Mouse (Mus musculus) intestine, postnatal 0 days (tissue): ENCODE data around the gene Stom. TPM values are rescaled to one million over a fixed set of nuclear protein-coding genes. Genes with fewer than 3 reads are reported as not detected.

Experiments
- ATAC-seq: fragments of 200-750 bp; cut with Nextera tagmentation; 2 replicates; pipeline ENCODE4 v1.8.0; 2017; ENCODE audit warnings: mild to moderate bottlenecking, moderate TSS enrichment, moderate library complexity
- H3K27ac ChIP-seq: fragments of 300-500 bp; sonication (generic); 2 replicates; pipeline ENCODE4 v1.5.1; 2014; ENCODE audit warnings: mild to moderate bottlenecking, low read depth, low read length, moderate library complexity
- H3K27me3 ChIP-seq: fragments of 300-500 bp; sonication (generic); replicated peaks from 2 replicates; pipeline ENCODE4 v1.6.1; 2014; ENCODE audit warnings: low read length, mixed read lengths; ENCODE audit not compliant: control insufficient read depth, insufficient read depth
- H3K36me3 ChIP-seq: fragments of 300-500 bp; sonication (generic); 2 replicates; pipeline ENCODE4 v1.6.1; 2014; ENCODE audit warnings: mild to moderate bottlenecking, moderate library complexity; ENCODE audit not compliant: control insufficient read depth, insufficient read depth
- H3K4me1 ChIP-seq: fragments of 300-500 bp; sonication (generic); replicated peaks from 2 replicates; pipeline ENCODE4 v1.6.1; 2014; ENCODE audit warnings: antibody characterized with exemption, low read length, mixed read lengths; ENCODE audit not compliant: control insufficient read depth, insufficient read depth
- H3K4me2 ChIP-seq: fragments of 300-500 bp; sonication (generic); replicated peaks from 2 replicates; pipeline ENCODE4 v1.6.1; 2014; ENCODE audit warnings: low read depth, mild to moderate bottlenecking, moderate library complexity
- H3K4me3 ChIP-seq: fragments of 300-500 bp; sonication (generic); 2 replicates; pipeline ENCODE4 v1.5.1; 2014; ENCODE audit warnings: low read depth, low read length
- H3K9ac ChIP-seq: fragments of 300-500 bp; sonication (generic); 2 replicates; pipeline ENCODE4 v1.6.1; 2014; ENCODE audit warnings: mild to moderate bottlenecking, low read depth, low read length
- H3K9me3 ChIP-seq: fragments of 300-500 bp; sonication (generic); 2 replicates; pipeline ENCODE4 v1.6.1; 2016; ENCODE audit warnings: mixed run types; ENCODE audit not compliant: control insufficient read depth
- CTCF ChIP-seq: sonication (generic); IDR thresholded peaks from 2 replicates; pipeline ENCODE4 v1.5.1; 2016; ENCODE audit warnings: low read depth, mild to moderate bottlenecking, control low read depth, antibody characterized with exemption, moderate library complexity
- WGBS: fragments of 180-500 bp; shearing (Covaris S2); extraction: QIAGEN DNeasy Blood & Tissue Kit; methylation state at CpG from one replicate; pipeline ENCODE4 v1.1.7; 2014; 5-methylcytosine and 5-hydroxymethylcytosine counted together
- polyA plus RNA-seq: library from polyadenylated mRNA; unstranded; fragments of >200 nt; fragmentation: Nextera tagmentation; extraction: Ambion mirVana; gene quantifications from 2 replicates; pipeline ENCODE4 v1.2.1, GENCODE M21; 2015

The Stom gene
- polyA plus RNA-seq, 1 experiment from 2014 or later, result 45.6 TPM

DNA sequence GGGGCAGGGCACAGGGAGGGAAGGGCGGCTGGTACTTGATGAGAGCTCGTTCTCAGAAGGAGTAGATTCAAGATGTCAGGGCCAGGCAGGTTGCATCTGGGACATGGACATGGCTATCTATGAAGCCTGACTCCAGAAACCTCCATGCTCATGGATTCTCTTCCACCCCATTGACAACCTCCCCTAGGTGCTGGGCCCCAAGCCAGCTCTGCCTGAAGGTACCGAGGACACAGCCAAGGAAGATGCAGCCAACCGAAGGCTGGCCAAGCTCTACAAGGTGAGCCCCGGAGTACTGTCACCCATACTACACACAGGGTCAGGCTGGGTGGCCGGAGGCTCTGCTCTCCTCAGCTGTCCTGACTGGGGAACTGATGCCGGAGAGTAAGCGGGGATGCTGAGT lies 43.5 kb downstream of the Stom start:
- no peaks in the 10 kb centered on the region for H3K9me3 ChIP-seq
- no peak for TF ChIP-seq CTCF
- no peak overlapping the region for H3K9ac ChIP-seq
- H3K4me2 ChIP-seq, result no peak overlapping the region
- H3K4me3 ChIP-seq, result no peak overlapping the region
- no peaks in the 10 kb centered on the region for H3K4me1 ChIP-seq
- no peak overlapping the region for H3K27ac ChIP-seq
- 91% methylated on average over 8 of the region's 8 CpGs for WGBS
- no peak for ATAC-seq
- peaks cover 63% of the 10 kb centered on the region; the same call in 1 of the 2 replicates for H3K36me3 ChIP-seq
- H3K27me3 ChIP-seq, result no peaks in the 10 kb centered on the region

DNA sequence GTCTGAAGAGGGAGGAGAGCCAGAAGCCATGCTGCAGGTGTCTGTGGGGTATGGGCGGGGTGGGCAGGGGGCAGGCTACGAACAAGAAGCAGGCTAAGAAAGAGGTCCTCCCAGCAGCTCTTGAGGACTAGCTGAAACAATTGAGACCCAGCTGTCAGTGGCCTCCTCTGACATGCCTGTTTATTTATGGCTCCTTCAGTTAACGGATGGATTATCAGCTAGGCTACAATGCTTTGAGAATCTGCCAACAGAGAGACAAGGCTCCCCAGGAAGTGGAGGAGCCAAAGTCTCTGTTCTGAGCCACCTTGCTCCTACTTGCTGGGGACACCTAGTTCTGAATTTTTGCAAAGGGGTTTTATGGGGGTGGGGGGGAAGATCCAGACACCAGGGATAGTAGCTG lies 44.1 kb downstream of the Stom start:
- no peak for ATAC-seq
- Histone ChIP-seq H3K4me3 (no peak overlapping the region), H3K4me2 (no peak overlapping the region), H3K27me3 (no peaks in the 10 kb centered on the region), H3K9me3 (no peaks in the 10 kb centered on the region), H3K36me3 (peaks cover 63% of the 10 kb centered on the region; the same call in 1 of the 2 replicates), H3K4me1 (no peaks in the 10 kb centered on the region), H3K27ac (no peak overlapping the region), H3K9ac (no peak overlapping the region)
- 58% methylated on average over 3 of the region's 3 CpGs for WGBS
- no peak for TF ChIP-seq CTCF

DNA sequence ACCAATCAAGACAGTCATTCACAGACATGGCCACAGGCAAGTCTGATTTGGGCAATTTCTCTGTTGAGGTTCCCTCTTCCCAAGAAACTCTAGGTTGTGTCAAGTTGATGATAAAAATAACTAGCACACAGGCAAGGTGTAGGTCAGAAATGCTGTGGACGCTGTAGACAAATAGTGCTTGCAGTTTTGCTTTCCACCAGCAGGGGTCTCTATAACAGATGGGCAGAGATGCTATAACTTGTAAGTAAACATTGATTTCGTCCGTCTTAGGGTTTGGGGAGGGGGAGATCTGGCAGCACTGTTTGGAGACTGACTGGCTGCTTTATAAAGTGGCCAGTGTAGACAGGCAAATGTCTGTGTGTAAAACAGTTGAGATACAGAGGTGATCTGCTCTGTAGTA lies 44.9 kb downstream of the Stom start:
- no peak overlapping the region for H3K4me2 ChIP-seq
- no peak for ATAC-seq
- H3K27ac ChIP-seq, result no peak overlapping the region
- H3K36me3 ChIP-seq, result peaks cover 64% of the 10 kb centered on the region; the same call in 1 of the 2 replicates
- no peaks in the 10 kb centered on the region for H3K9me3 ChIP-seq
- H3K4me3 ChIP-seq, result no peak overlapping the region
- H3K9ac ChIP-seq, result no peak overlapping the region
- no peaks in the 10 kb centered on the region for H3K27me3 ChIP-seq
- TF ChIP-seq CTCF, result peak; percentile 82
- no peaks in the 10 kb centered on the region for H3K4me1 ChIP-seq
- WGBS, result 15% methylated on average over 3 of the region's 3 CpGs

DNA sequence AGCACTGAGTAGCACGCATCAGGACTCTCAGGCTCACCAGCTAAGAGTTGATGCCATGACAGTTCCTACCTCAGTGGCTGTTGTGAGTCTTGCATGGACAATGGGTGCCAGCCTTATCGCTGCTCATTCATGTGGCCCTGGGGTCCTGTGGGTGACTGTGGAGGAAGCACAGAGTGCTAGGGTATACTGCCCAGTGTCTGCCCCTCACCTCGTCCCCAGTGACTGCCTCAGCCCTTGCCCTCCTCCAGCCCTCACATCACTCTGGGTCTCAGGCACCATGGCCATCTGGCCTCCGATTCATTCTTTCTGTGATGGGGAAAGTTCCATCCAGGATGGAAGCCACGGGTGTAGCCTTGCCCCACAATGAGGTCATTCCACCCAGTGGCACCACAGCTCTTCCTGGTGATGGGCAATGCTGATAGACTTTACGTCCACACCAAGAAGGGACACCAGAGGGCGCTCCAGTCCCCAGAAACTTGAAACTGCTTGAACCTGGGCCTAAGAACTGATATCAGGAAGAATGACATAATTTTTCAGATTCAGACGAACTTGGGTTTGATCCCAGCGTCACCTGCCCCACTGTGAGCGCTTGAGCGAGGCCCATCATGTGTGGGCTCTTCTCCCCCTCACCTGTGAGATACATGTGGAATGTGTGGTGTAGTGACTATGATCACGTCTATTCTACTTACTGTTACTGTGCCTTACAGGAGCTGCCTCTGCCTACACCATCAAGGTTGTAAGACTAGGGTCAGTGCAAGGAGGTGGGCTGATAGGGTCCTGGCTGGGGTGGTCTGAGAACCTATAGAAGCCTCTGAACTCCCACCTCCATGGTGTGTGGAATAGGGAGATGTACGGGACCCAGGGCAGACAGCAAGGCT lies 47.8 kb downstream of the Stom start:
- no peak overlapping the region for H3K27ac ChIP-seq
- no peak overlapping the region for H3K4me2 ChIP-seq
- H3K4me1 ChIP-seq, result no peaks in the 10 kb centered on the region
- no peak overlapping the region for H3K9ac ChIP-seq
- H3K36me3 ChIP-seq, result peaks cover 57% of the 10 kb centered on the region; the same call in 1 of the 2 replicates
- no peaks in the 10 kb centered on the region for H3K9me3 ChIP-seq
- TF ChIP-seq CTCF, result peak; percentile 93
- no peaks in the 10 kb centered on the region for H3K27me3 ChIP-seq
- 45% methylated on average over 13 of the region's 13 CpGs for WGBS
- H3K4me3 ChIP-seq, result no peak overlapping the region
- peak; percentile 61 for ATAC-seq

DNA sequence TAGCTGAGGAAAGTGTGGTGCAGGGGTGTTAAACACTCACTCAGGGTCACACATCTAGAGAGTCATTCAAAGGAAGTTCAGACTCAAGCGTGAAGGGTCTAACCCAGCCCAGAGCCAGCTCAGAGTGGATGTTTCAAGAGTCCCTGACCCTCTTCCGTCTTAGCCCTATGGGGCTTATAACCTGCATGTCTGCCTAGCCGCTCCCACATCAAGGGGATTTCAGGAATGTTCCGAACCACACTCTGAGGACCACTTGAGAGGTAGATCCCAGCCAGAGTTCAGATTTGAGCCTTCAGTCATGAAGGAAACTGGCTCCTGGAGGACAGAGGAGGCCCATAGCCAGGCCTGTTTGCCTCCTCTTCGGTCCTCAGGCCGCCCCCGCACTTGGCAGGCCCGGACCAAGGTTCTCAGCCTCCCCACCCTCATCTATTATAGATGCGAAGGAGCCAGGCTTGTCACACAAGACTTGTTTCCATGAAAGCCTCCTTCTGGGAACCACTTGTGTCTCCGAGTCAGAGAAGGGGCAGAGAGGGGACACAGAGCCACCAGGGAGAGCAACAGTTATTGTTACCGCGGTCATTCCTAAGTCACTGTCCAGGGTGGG lies 49.7 kb downstream of the Stom start:
- peaks cover 6% of the 10 kb centered on the region; the same call in 1 of the 2 replicates for H3K4me1 ChIP-seq
- peaks cover 41% of the 10 kb centered on the region; the same call in 1 of the 2 replicates for H3K36me3 ChIP-seq
- no peak overlapping the region for H3K4me2 ChIP-seq
- no peaks in the 10 kb centered on the region for H3K27me3 ChIP-seq
- H3K9me3 ChIP-seq, result no peaks in the 10 kb centered on the region
- no peak overlapping the region for H3K9ac ChIP-seq
- WGBS, result 83% methylated on average over 12 of the region's 12 CpGs
- ATAC-seq, result no peak
- no peak overlapping the region for H3K27ac ChIP-seq
- TF ChIP-seq CTCF, result no peak
- H3K4me3 ChIP-seq, result no peak overlapping the region

DNA sequence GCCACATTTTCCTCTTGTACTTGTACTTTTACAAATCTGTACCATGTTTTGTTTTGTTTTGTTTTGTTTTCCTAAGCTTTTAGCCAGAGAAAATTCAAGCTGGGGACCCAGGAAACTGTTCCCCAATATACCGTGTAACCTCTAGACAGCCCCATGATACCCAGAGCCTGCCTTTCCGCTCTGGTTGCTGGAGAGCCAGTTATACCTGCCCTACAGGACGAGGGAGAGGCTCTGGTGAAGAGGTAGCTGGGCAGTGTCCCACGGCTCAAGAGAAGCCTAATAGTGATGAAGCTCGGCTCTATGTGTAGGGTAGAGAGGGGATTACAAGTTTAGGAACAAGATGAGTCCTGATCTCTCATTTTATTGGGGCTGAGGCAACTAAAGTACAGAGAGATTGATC lies 51.6 kb downstream of the Stom start:
- H3K27me3 ChIP-seq, result no peaks in the 10 kb centered on the region
- peaks cover 30% of the 10 kb centered on the region; the same call in 1 of the 2 replicates for H3K36me3 ChIP-seq
- no peaks in the 10 kb centered on the region for H3K9me3 ChIP-seq
- WGBS, result 77% methylated on average over 5 of the region's 5 CpGs
- ATAC-seq, result no peak
- no peak overlapping the region for H3K4me2 ChIP-seq
- peaks cover 6% of the 10 kb centered on the region; the same call in 1 of the 2 replicates for H3K4me1 ChIP-seq
- no peak overlapping the region for H3K27ac ChIP-seq
- no peak overlapping the region for H3K9ac ChIP-seq
- H3K4me3 ChIP-seq, result no peak overlapping the region
- TF ChIP-seq CTCF, result no peak
